Mouse (Mus musculus): ENCODE measurements around the gene Dab1. TPM values are rescaled to one million over a fixed set of nuclear protein-coding genes. Genes with fewer than 3 reads are reported as not detected.

Gene Dab1
- polyA plus RNA-seq, 2 experiments: 0.19 to 0.34 TPM

GRCm38 (mm10) chr4:104120108-104120507 lies 500.9 kb downstream of the Dab1 start:
- H3K27ac ChIP-seq: no peak overlapping the region
- TF ChIP-seq CTCF (IDR thresholded peaks at IDR 0.05; ENCODE audit: low read depth): no peak
- TF ChIP-seq EP300 (IDR thresholded peaks at IDR 0.05; ENCODE audit: low read depth): no peak
- WGBS (ENCODE audit: insufficient replicate concordance): 65% methylated on average over 4 of the region's 4 CpGs
- H3K27me3 ChIP-seq (ENCODE audit: control insufficient read depth, insufficient read depth, low read length): no peaks in the 10 kb centered on the region
- H3K4me1 ChIP-seq (replicated peaks; ENCODE audit: control insufficient read depth in 2 of 2, insufficient read depth in 2 of 2, low read length in 1 of 2): no peaks in the 10 kb centered on the region
- H3K9ac ChIP-seq (replicated peaks): no peak overlapping the region
- no peaks in the 10 kb centered on the region for H3K36me3 ChIP-seq (replicated peaks; ENCODE audit: control insufficient read depth, insufficient read depth, low read depth)
- no peak for ATAC-seq (ENCODE audit: insufficient read depth)
- no peaks in the 10 kb centered on the region for H3K9me3 ChIP-seq (ENCODE audit: control insufficient read depth, low read length)
- no peak for DNase-seq (ENCODE audit: low read depth in 3 of 3, low spot score in 3 of 3)
- no peak overlapping the region for H3K4me3 ChIP-seq (ENCODE audit: insufficient read depth in 1 of 2, low read depth in 2 of 2, low read length in 2 of 2)
- H3K4me2 ChIP-seq (ENCODE audit: low read depth): no peak overlapping the region

- Histone ChIP-seq H3K36me3 (replicated peaks; ENCODE audit: control insufficient read depth, insufficient read depth, low read depth) (no peaks in the 10 kb centered on the region), H3K27me3 (ENCODE audit: control insufficient read depth, insufficient read depth, low read length) (no peaks in the 10 kb centered on the region), H3K4me2 (ENCODE audit: low read depth) (no peak overlapping the region), H3K4me1 (replicated peaks; ENCODE audit: control insufficient read depth in 2 of 2, insufficient read depth in 2 of 2, low read length in 1 of 2) (no peaks in the 10 kb centered on the region), H3K27ac (no peak overlapping the region), H3K9me3 (ENCODE audit: control insufficient read depth, low read length) (no peaks in the 10 kb centered on the region), H3K4me3 (ENCODE audit: insufficient read depth in 1 of 2, low read depth in 2 of 2, low read length in 2 of 2) (no peak overlapping the region), H3K9ac (replicated peaks) (no peak overlapping the region)
- ATAC-seq (ENCODE audit: insufficient read depth): no peak
- 61% methylated on average over 5 of the region's 5 CpGs for WGBS (ENCODE audit: insufficient replicate concordance)
- TF ChIP-seq CTCF (IDR thresholded peaks at IDR 0.05; ENCODE audit: low read depth): no peak
- no peak for TF ChIP-seq EP300 (IDR thresholded peaks at IDR 0.05; ENCODE audit: low read depth)
- DNase-seq (ENCODE audit: low read depth in 3 of 3, low spot score in 3 of 3): no peak
These were observed 502.8 kb downstream of the Dab1 start for GRCm38 (mm10) chr4:104121959-104122358.

- Histone ChIP-seq H3K4me2 (ENCODE audit: low read depth) (no peak overlapping the region), H3K9me3 (ENCODE audit: control insufficient read depth, low read length) (no peaks in the 10 kb centered on the region), H3K9ac (replicated peaks) (no peak overlapping the region), H3K4me3 (ENCODE audit: insufficient read depth in 1 of 2, low read depth in 2 of 2, low read length in 2 of 2) (no peak overlapping the region), H3K27ac (no peak overlapping the region), H3K4me1 (replicated peaks; ENCODE audit: control insufficient read depth in 2 of 2, insufficient read depth in 2 of 2, low read length in 1 of 2) (no peaks in the 10 kb centered on the region), H3K36me3 (replicated peaks; ENCODE audit: control insufficient read depth, insufficient read depth, low read depth) (no peaks in the 10 kb centered on the region), H3K27me3 (ENCODE audit: control insufficient read depth, insufficient read depth, low read length) (no peaks in the 10 kb centered on the region)
- WGBS (ENCODE audit: insufficient replicate concordance): 48% methylated on average over 1 of the region's 1 CpGs
- ATAC-seq (ENCODE audit: insufficient read depth) (no peak), DNase-seq (ENCODE audit: low read depth in 3 of 3, low spot score in 3 of 3) (no peak)
- TF ChIP-seq EP300 (IDR thresholded peaks at IDR 0.05; ENCODE audit: low read depth) (no peak), CTCF (IDR thresholded peaks at IDR 0.05; ENCODE audit: low read depth) (no peak)
These were observed 503.2 kb downstream of the Dab1 start for GRCm38 (mm10) chr4:104122364-104122763.

GRCm38 (mm10) chr4:104153637-104154036 lies 534.5 kb downstream of the Dab1 start:
- DNase-seq (ENCODE audit: low read depth in 3 of 3, low spot score in 3 of 3) (no peak), ATAC-seq (ENCODE audit: insufficient read depth) (no peak)
- Histone ChIP-seq H3K9me3 (ENCODE audit: control insufficient read depth, low read length) (no peaks in the 10 kb centered on the region), H3K27ac (no peak overlapping the region), H3K9ac (replicated peaks) (no peak overlapping the region), H3K36me3 (replicated peaks; ENCODE audit: control insufficient read depth, insufficient read depth, low read depth) (no peaks in the 10 kb centered on the region), H3K4me2 (ENCODE audit: low read depth) (no peak overlapping the region), H3K27me3 (ENCODE audit: control insufficient read depth, insufficient read depth, low read length) (no peaks in the 10 kb centered on the region), H3K4me3 (ENCODE audit: insufficient read depth in 1 of 2, low read depth in 2 of 2, low read length in 2 of 2) (no peak overlapping the region), H3K4me1 (replicated peaks; ENCODE audit: control insufficient read depth in 2 of 2, insufficient read depth in 2 of 2, low read length in 1 of 2) (no peaks in the 10 kb centered on the region)
- no peak for TF ChIP-seq CTCF (IDR thresholded peaks at IDR 0.05; ENCODE audit: low read depth)
- TF ChIP-seq EP300 (IDR thresholded peaks at IDR 0.05; ENCODE audit: low read depth): no peak

- no peaks in the 10 kb centered on the region for H3K4me1 ChIP-seq (replicated peaks; ENCODE audit: control insufficient read depth in 2 of 2, insufficient read depth in 2 of 2, low read length in 1 of 2)
- H3K9me3 ChIP-seq (ENCODE audit: control insufficient read depth, low read length): no peaks in the 10 kb centered on the region
- no peak overlapping the region for H3K27ac ChIP-seq
- H3K4me2 ChIP-seq (ENCODE audit: low read depth): no peak overlapping the region
- TF ChIP-seq EP300 (IDR thresholded peaks at IDR 0.05; ENCODE audit: low read depth) (no peak), CTCF (IDR thresholded peaks at IDR 0.05; ENCODE audit: low read depth) (no peak)
- H3K36me3 ChIP-seq (replicated peaks; ENCODE audit: control insufficient read depth, insufficient read depth, low read depth): no peaks in the 10 kb centered on the region
- 77% methylated on average over 3 of the region's 3 CpGs for WGBS (ENCODE audit: insufficient replicate concordance)
- DNase-seq (ENCODE audit: low read depth in 3 of 3, low spot score in 3 of 3) (no peak), ATAC-seq (ENCODE audit: insufficient read depth) (no peak)
- no peak overlapping the region for H3K9ac ChIP-seq (replicated peaks)
- no peak overlapping the region for H3K4me3 ChIP-seq (ENCODE audit: insufficient read depth in 1 of 2, low read depth in 2 of 2, low read length in 2 of 2)
- no peaks in the 10 kb centered on the region for H3K27me3 ChIP-seq (ENCODE audit: control insufficient read depth, insufficient read depth, low read length)
These were observed 558.9 kb downstream of the Dab1 start for GRCm38 (mm10) chr4:104178067-104178466.
